Mouse (Mus musculus) neural tube, embryonic 12.5 days (tissue): ENCODE measurements around the gene Rbpj. TPM values are rescaled to one million over a fixed set of nuclear protein-coding genes. Genes with fewer than 3 reads are reported as not detected.

Experiments
- ATAC-seq: fragments of 200-750 bp; cut with Nextera tagmentation; 2 replicates; pipeline ENCODE4 v1.8.0; 2017; ENCODE audit warnings: low read depth, mild to moderate bottlenecking, moderate TSS enrichment, moderate library complexity; ENCODE audit not compliant: low FRiP score
- H3K27ac ChIP-seq: fragments of 300-500 bp; sonication (generic); 2 replicates; pipeline ENCODE4 v1.5.1; 2016
- H3K27me3 ChIP-seq: fragments of 300-500 bp; sonication (generic); replicated peaks from 2 replicates; pipeline ENCODE4 v1.6.1; 2016; ENCODE audit warnings: mild to moderate bottlenecking
- H3K36me3 ChIP-seq: fragments of 300-500 bp; sonication (generic); 2 replicates; pipeline ENCODE4 v1.6.1; 2016; ENCODE audit warnings: mild to moderate bottlenecking
- H3K4me1 ChIP-seq: fragments of 300-500 bp; sonication (generic); 2 replicates; pipeline ENCODE4 v1.6.1; 2016
- H3K4me2 ChIP-seq: fragments of 300-500 bp; sonication (generic); replicated peaks from 2 replicates; pipeline ENCODE4 v1.6.1; 2016; ENCODE audit warnings: mild to moderate bottlenecking
- H3K4me3 ChIP-seq: fragments of 300-500 bp; sonication (generic); 2 replicates; pipeline ENCODE4 v1.5.1; 2016
- H3K9ac ChIP-seq: fragments of 300-500 bp; sonication (generic); 2 replicates; pipeline ENCODE4 v1.6.1; 2016; ENCODE audit warnings: mild to moderate bottlenecking
- H3K9me3 ChIP-seq: fragments of 300-500 bp; sonication (generic); 2 replicates; pipeline ENCODE4 v1.6.1; 2016; ENCODE audit warnings: mild to moderate bottlenecking
- WGBS: fragments of 180-500 bp; shearing (Covaris S2); methylation state at CpG from one replicate; pipeline ENCODE4 v1.1.7; 2016; 5-methylcytosine and 5-hydroxymethylcytosine counted together
- polyA plus RNA-seq: library from polyadenylated mRNA; unstranded; fragments of >200 nt; fragmentation: Nextera tagmentation; extraction: Ambion mirVana; gene quantifications from 2 replicates; pipeline ENCODE4 v1.2.1, GENCODE M21; 2016

The Rbpj gene
- polyA plus RNA-seq, 1 experiment from 2014 or later, result 62.8 TPM

- H3K4me1 ChIP-seq, result peaks cover 5% of the 10 kb centered on the region; the same call in 1 of the 2 replicates
- ATAC-seq, result no peak
- no peak overlapping the region for H3K4me2 ChIP-seq
- WGBS, result 87% methylated on average over 11 of the region's 11 CpGs
- no peaks in the 10 kb centered on the region for H3K9me3 ChIP-seq
- no peaks in the 10 kb centered on the region for H3K27me3 ChIP-seq
- no peaks in the 10 kb centered on the region for H3K36me3 ChIP-seq
- no peak overlapping the region for H3K4me3 ChIP-seq
- no peak overlapping the region for H3K9ac ChIP-seq
- H3K27ac ChIP-seq, result no peak overlapping the region
Measured at GRCm38 (mm10) chr5:53472485-53472884, 6.5 kb downstream of the Rbpj start.

GRCm38 (mm10) chr5:53479161-53479560 lies 13.2 kb downstream of the Rbpj start:
- Histone ChIP-seq H3K36me3 (no peaks in the 10 kb centered on the region), H3K27me3 (no peaks in the 10 kb centered on the region), H3K4me2 (no peak overlapping the region), H3K4me1 (no peaks in the 10 kb centered on the region), H3K27ac (no peak overlapping the region), H3K9me3 (no peaks in the 10 kb centered on the region), H3K4me3 (no peak overlapping the region), H3K9ac (no peak overlapping the region)
- WGBS, result 72% methylated on average over 6 of the region's 6 CpGs
- ATAC-seq, result no peak

- Histone ChIP-seq H3K27me3 (no peaks in the 10 kb centered on the region), H3K36me3 (no peaks in the 10 kb centered on the region), H3K27ac (no peak overlapping the region), H3K4me3 (no peak overlapping the region), H3K4me2 (no peak overlapping the region), H3K9me3 (no peaks in the 10 kb centered on the region), H3K9ac (no peak overlapping the region), H3K4me1 (no peaks in the 10 kb centered on the region)
- WGBS, result 68% methylated on average over 5 of the region's 5 CpGs
- no peak for ATAC-seq
Measured at GRCm38 (mm10) chr5:53479891-53480290, 13.9 kb downstream of the Rbpj start.

- WGBS, result 85% methylated on average over 2 of the region's 2 CpGs
- Histone ChIP-seq H3K4me2 (no peak overlapping the region), H3K4me3 (no peak overlapping the region), H3K36me3 (no peaks in the 10 kb centered on the region), H3K27ac (no peak overlapping the region), H3K4me1 (no peaks in the 10 kb centered on the region), H3K9me3 (no peaks in the 10 kb centered on the region), H3K27me3 (no peaks in the 10 kb centered on the region), H3K9ac (no peak overlapping the region)
- ATAC-seq, result no peak
Measured at GRCm38 (mm10) chr5:53481021-53481420, 15.1 kb downstream of the Rbpj start.

- Histone ChIP-seq H3K9me3 (no peaks in the 10 kb centered on the region), H3K36me3 (no peaks in the 10 kb centered on the region), H3K27me3 (no peaks in the 10 kb centered on the region), H3K4me2 (no peak overlapping the region), H3K4me1 (0 out of 2 replicates have a peak, but pooled peaks cover 3% of the 10 kb centered on the region), H3K27ac (no peak overlapping the region), H3K4me3 (no peak overlapping the region), H3K9ac (no peak overlapping the region)
- no peak for ATAC-seq
- 89% methylated on average over 6 of the region's 6 CpGs for WGBS
Measured at GRCm38 (mm10) chr5:53485069-53485628, 19.2 kb downstream of the Rbpj start.

- Histone ChIP-seq H3K9me3 (no peaks in the 10 kb centered on the region), H3K9ac (no peak overlapping the region), H3K4me2 (no peak overlapping the region), H3K27me3 (no peaks in the 10 kb centered on the region), H3K4me1 (peaks cover 3% of the 10 kb centered on the region; the same call in 1 of the 2 replicates), H3K4me3 (no peak overlapping the region), H3K27ac (no peak overlapping the region), H3K36me3 (no peaks in the 10 kb centered on the region)
- 67% methylated on average over 9 of the region's 9 CpGs for WGBS
- no peak for ATAC-seq
Measured at GRCm38 (mm10) chr5:53485934-53486475, 20.1 kb downstream of the Rbpj start.

GRCm38 (mm10) chr5:53486966-53487592 lies 21.1 kb downstream of the Rbpj start:
- no peak for ATAC-seq
- Histone ChIP-seq H3K9me3 (no peaks in the 10 kb centered on the region), H3K9ac (no peak overlapping the region), H3K27me3 (no peaks in the 10 kb centered on the region), H3K4me3 (no peak overlapping the region), H3K4me2 (no peak overlapping the region), H3K27ac (no peak overlapping the region), H3K36me3 (no peaks in the 10 kb centered on the region), H3K4me1 (peaks cover 3% of the 10 kb centered on the region; the same call in 1 of the 2 replicates)
- 50% methylated on average over 11 of the region's 11 CpGs for WGBS

- ATAC-seq, result no peak
- H3K4me1 ChIP-seq, result peaks cover 3% of the 10 kb centered on the region; the same call in 1 of the 2 replicates
- H3K9me3 ChIP-seq, result no peaks in the 10 kb centered on the region
- no peak overlapping the region for H3K27ac ChIP-seq
- no peaks in the 10 kb centered on the region for H3K36me3 ChIP-seq
- no peak overlapping the region for H3K9ac ChIP-seq
- no peak overlapping the region for H3K4me2 ChIP-seq
- no peaks in the 10 kb centered on the region for H3K27me3 ChIP-seq
- 56% methylated on average over 5 of the region's 5 CpGs for WGBS
- H3K4me3 ChIP-seq, result no peak overlapping the region
Measured at GRCm38 (mm10) chr5:53490697-53491099, 24.7 kb downstream of the Rbpj start.

- Histone ChIP-seq H3K9me3 (no peaks in the 10 kb centered on the region), H3K27ac (no peak overlapping the region), H3K4me1 (no peaks in the 10 kb centered on the region; the same call in 1 of the 2 replicates), H3K4me3 (no peak overlapping the region), H3K36me3 (no peaks in the 10 kb centered on the region), H3K4me2 (no peak overlapping the region), H3K27me3 (no peaks in the 10 kb centered on the region), H3K9ac (no peak overlapping the region)
- 71% methylated on average over 6 of the region's 6 CpGs for WGBS
- ATAC-seq, result no peak
Measured at GRCm38 (mm10) chr5:53493756-53494155, 27.8 kb downstream of the Rbpj start.

- 92% methylated on average over 17 of the region's 17 CpGs for WGBS
Measured at GRCm38 (mm10) chr5:53494536-53495159, 28.7 kb downstream of the Rbpj start.

GRCm38 (mm10) chr5:53496846-53497549 lies 31.0 kb downstream of the Rbpj start:
- H3K4me1 ChIP-seq, result no peaks in the 10 kb centered on the region
- no peak overlapping the region for H3K9ac ChIP-seq
- no peak overlapping the region for H3K27ac ChIP-seq
- H3K36me3 ChIP-seq, result no peaks in the 10 kb centered on the region
- H3K4me2 ChIP-seq, result no peak overlapping the region
- H3K4me3 ChIP-seq, result no peak overlapping the region
- H3K9me3 ChIP-seq, result no peaks in the 10 kb centered on the region
- ATAC-seq, result no peak
- WGBS, result 86% methylated on average over 9 of the region's 9 CpGs
- H3K27me3 ChIP-seq, result no peaks in the 10 kb centered on the region

More at GRCm38 (mm10) chr5:53494536-53495159, 28.7 kb downstream of the Rbpj start:
- no peak overlapping the region for H3K4me3 ChIP-seq
- no peaks in the 10 kb centered on the region; the same call in 1 of the 2 replicates for H3K4me1 ChIP-seq
- no peaks in the 10 kb centered on the region for H3K36me3 ChIP-seq
- no peak for ATAC-seq
- no peaks in the 10 kb centered on the region for H3K9me3 ChIP-seq
- H3K9ac ChIP-seq, result no peak overlapping the region
- H3K27ac ChIP-seq, result no peak overlapping the region
- no peaks in the 10 kb centered on the region for H3K27me3 ChIP-seq
- no peak overlapping the region for H3K4me2 ChIP-seq

- H3K4me1 ChIP-seq, result no peaks in the 10 kb centered on the region
- H3K9me3 ChIP-seq, result no peaks in the 10 kb centered on the region
- no peaks in the 10 kb centered on the region for H3K27me3 ChIP-seq
- no peak overlapping the region for H3K4me2 ChIP-seq
- ATAC-seq, result no peak
- 90% methylated on average over 3 of the region's 3 CpGs for WGBS
- H3K36me3 ChIP-seq, result no peaks in the 10 kb centered on the region
- H3K4me3 ChIP-seq, result no peak overlapping the region
- no peak overlapping the region for H3K27ac ChIP-seq
- H3K9ac ChIP-seq, result no peak overlapping the region
Measured at GRCm38 (mm10) chr5:53499571-53499970, 33.6 kb downstream of the Rbpj start.
